In the genomic region with DNA sequence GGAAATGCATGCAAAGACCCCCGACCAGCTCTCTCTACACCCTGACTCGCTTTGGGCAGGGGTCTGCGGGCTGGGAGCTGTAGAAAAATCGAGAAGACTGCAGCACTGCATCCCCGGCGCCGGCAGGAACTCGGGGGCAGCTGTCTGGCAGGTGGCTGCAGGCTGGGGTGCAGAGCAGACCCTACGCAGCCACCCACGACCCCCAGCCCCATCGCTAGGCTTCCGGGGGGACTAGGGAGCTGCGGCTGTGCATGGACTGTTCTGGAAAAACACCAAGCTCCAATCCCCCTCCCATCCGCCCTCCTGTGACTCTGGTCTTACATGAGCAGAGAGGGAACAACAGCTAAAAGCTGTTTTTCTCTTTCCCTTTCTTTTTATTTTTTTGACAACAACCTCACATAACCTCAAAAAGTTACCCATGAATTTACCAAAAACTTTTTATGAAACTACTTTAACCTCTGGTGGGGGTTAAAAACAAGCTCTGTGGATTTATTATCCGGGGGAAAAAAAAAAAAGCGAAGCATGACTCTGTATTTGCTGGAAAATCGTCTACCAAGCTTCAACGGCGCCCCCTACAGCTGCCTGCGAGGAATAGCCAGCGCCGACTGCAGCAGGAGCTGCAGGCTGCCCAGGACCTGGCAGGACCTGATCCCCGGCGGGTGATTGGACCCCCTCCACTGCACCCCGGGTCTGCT, we compare ENCODE assay signal across 8 mouse cellular contexts. TPM values are rescaled to one million over a fixed set of nuclear protein-coding genes. Genes with fewer than 3 reads are reported as not detected.
DNase-seq lines count a peak whose midpoint lies in the region; ATAC-seq and TF ChIP-seq lines count a peak whose summit lies in the region.

No protein-coding gene starts in this region.

- peaks cover 27% of the 10 kb centered on the region for H3K27me3 ChIP-seq in embryonic facial prominence, embryonic 13.5 days
- no peaks in the 10 kb centered on the region for H3K27me3 ChIP-seq in heart, adult 2 months (ENCODE audit: control insufficient read depth, insufficient read depth, low read length)
- peaks cover 22% of the 10 kb centered on the region for H3K27me3 ChIP-seq in limb, embryonic 13.5 days
- peaks cover 6% of the 10 kb centered on the region for H3K27me3 ChIP-seq in midbrain, embryonic 15.5 days (replicated peaks)

- H3K79me2 ChIP-seq in heart, adult 2 months (replicated peaks; ENCODE audit: control insufficient read depth, insufficient read depth, low read length), result no peaks in the 10 kb centered on the region

- H3K4me2 ChIP-seq in embryonic facial prominence, embryonic 13.5 days, result peak overlapping the region; percentile 90
- H3K4me2 ChIP-seq in limb, embryonic 13.5 days (replicated peaks), result peak overlapping the region; percentile 92
- peak overlapping the region; percentile 89 for H3K4me2 ChIP-seq in midbrain, embryonic 15.5 days

- H3K4me1 ChIP-seq in embryonic facial prominence, embryonic 13.5 days, result peaks cover 31% of the 10 kb centered on the region
- H3K4me1 ChIP-seq in heart, adult 2 months (ENCODE audit: control insufficient read depth, insufficient read depth, low read length), result peaks cover 6% of the 10 kb centered on the region
- peaks cover 26% of the 10 kb centered on the region for H3K4me1 ChIP-seq in limb, embryonic 13.5 days
- peaks cover 11% of the 10 kb centered on the region for H3K4me1 ChIP-seq in midbrain, embryonic 15.5 days

- peak overlapping the region; percentile 68 for H3K9ac ChIP-seq in embryonic facial prominence, embryonic 13.5 days
- peak overlapping the region; percentile 77 for H3K9ac ChIP-seq in heart, adult 2 months (ENCODE audit: low read depth, low read length)
- peak overlapping the region; percentile 72 for H3K9ac ChIP-seq in limb, embryonic 13.5 days
- peak overlapping the region; percentile 48 for H3K9ac ChIP-seq in midbrain, embryonic 15.5 days

- H3K27ac ChIP-seq in embryonic facial prominence, embryonic 13.5 days, result peak overlapping the region; percentile 41; the same call in 1 of the 2 replicates
- H3K27ac ChIP-seq in heart, adult 2 months, result peak overlapping the region; percentile 79
- H3K27ac ChIP-seq in limb, embryonic 13.5 days, result peak overlapping the region; percentile 66; the same call in 1 of the 2 replicates
- H3K27ac ChIP-seq in midbrain, embryonic 15.5 days, result peak overlapping the region; percentile 62

- 0 out of 2 replicates have a peak, but pooled peaks have one; percentile 29 for TF ChIP-seq EP300 in heart, adult 2 months (IDR thresholded peaks at IDR 0.05; ENCODE audit: insufficient read depth, low read depth, low read length)

- peak; percentile 99 for TF ChIP-seq CTCF in heart, adult 2 months (IDR thresholded peaks at IDR 0.05)

- peak; percentile 54; the same call in 1 of the 2 replicates for ATAC-seq in embryonic facial prominence, embryonic 13.5 days (ENCODE audit: insufficient number of reproducible peaks, insufficient read depth, low FRiP score, low TSS enrichment, low read depth)
- ATAC-seq in limb, embryonic 13.5 days (ENCODE audit: low FRiP score, low read depth), result peak; percentile 84
- ATAC-seq in midbrain, embryonic 15.5 days (replicated peaks), result peak; percentile 92

- no peaks in the 10 kb centered on the region for H3K9me3 ChIP-seq in embryonic facial prominence, embryonic 13.5 days
- no peaks in the 10 kb centered on the region for H3K9me3 ChIP-seq in limb, embryonic 13.5 days
- H3K9me3 ChIP-seq in midbrain, embryonic 15.5 days, result no peaks in the 10 kb centered on the region

- H3K4me3 ChIP-seq in embryonic facial prominence, embryonic 13.5 days, result peak overlapping the region; percentile 43
- H3K4me3 ChIP-seq in heart, adult 2 months, result peak overlapping the region; percentile 69
- peak overlapping the region; percentile 45 for H3K4me3 ChIP-seq in limb, embryonic 13.5 days
- H3K4me3 ChIP-seq in midbrain, embryonic 15.5 days, result peak overlapping the region; percentile 40

- peak; percentile 65 for DNase-seq in 3134 (ENCODE audit: extremely low read depth, insufficient read length, low spot score)
- DNase-seq in adrenal gland, postnatal 4 days (ENCODE audit: low spot score in 2 of 2), result peak; percentile 67 to 83
- peak; percentile 85 to 90 for DNase-seq in heart, adult 2 months
- DNase-seq in kidney, adult 8-10 months, result peak; percentile 68 to 83
- DNase-seq in spleen, adult 18-20 months, result peak; percentile 62 to 87

- no peaks in the 10 kb centered on the region for H3K36me3 ChIP-seq in embryonic facial prominence, embryonic 13.5 days
- no peaks in the 10 kb centered on the region for H3K36me3 ChIP-seq in heart, adult 2 months (ENCODE audit: control insufficient read depth, insufficient read depth, low read length)
- H3K36me3 ChIP-seq in limb, embryonic 13.5 days, result no peaks in the 10 kb centered on the region
- no peaks in the 10 kb centered on the region for H3K36me3 ChIP-seq in midbrain, embryonic 15.5 days (replicated peaks)

- TF ChIP-seq POLR2A in heart, adult 2 months (IDR thresholded peaks at IDR 0.05; ENCODE audit: insufficient read depth, low read depth, low read length), result no peak

- intact Hi-C loops in heart, adult 2 months (cut with DNase I), result loop anchor here (1.0 to 10.0 kb wide), 8 partner anchors 37 to 361 kb away; partner anchors contain the start of gene Nelfcd

- 0% methylated on average over 25 of the region's 25 CpGs for WGBS in embryonic facial prominence, embryonic 13.5 days
- WGBS in heart, adult 2 months, result 1% methylated on average over 25 of the region's 25 CpGs
- under 1% methylated on average over 25 of the region's 25 CpGs for WGBS in limb, embryonic 13.5 days
- under 1% methylated on average over 25 of the region's 25 CpGs for WGBS in midbrain, embryonic 15.5 days

RNA-seq across cellular contexts. Expression of gene Zfp831, which starts 30.4 kb away (rescaled TPM):
- total RNA-seq in adrenal gland, postnatal 4 days (2021), result under 1 TPM; 0.20 to 0.28 TPM
- 0.07 TPM in 1 of 2 replicates, not detected in the other for polyA plus RNA-seq in embryonic facial prominence, embryonic 13.5 days (2015; fragmentation: Nextera tagmentation; extraction: Ambion mirVana)
- under 1 TPM; 0.08 to 0.11 TPM for total RNA-seq in heart, adult 2 months (2021)
- polyA plus RNA-seq in heart, adult 2 months (2012; rRNA removed), result 0.03 and 0.10 TPM in 2 replicates
- polyA plus RNA-seq in limb, embryonic 13.5 days (2015; fragmentation: Nextera tagmentation; extraction: Ambion mirVana), result 0.03 TPM in 2 replicates
- not detected in 2 replicates for polyA plus RNA-seq in midbrain, embryonic 15.5 days (2015; fragmentation: Nextera tagmentation; extraction: Ambion mirVana)

Comparison
In these comparisons a context has a peak if more than half of its experiments do, and no peak if none do; other contexts are left out.
1. Peak in every context shown above with its lines: DNase-seq, ATAC-seq, H3K4me3 ChIP-seq and H3K27ac ChIP-seq.